Mouse (Mus musculus) heart, postnatal 25 days (tissue): Measurements from ENCODE around the gene Cited1. TPM values are rescaled to one million over a fixed set of nuclear protein-coding genes. Genes with fewer than 3 reads are reported as not detected.
"Not testable (repeated sequence)": the region's sequence is repeated elsewhere in the genome, so short reads cannot be mapped to it uniquely, and the experiment has no call there.

Experiments
- DNase-seq: peaks from one replicate; pipeline ENCODE4 v3.0.0; 2022; ENCODE audit warnings: low spot score
- intact Hi-C: fragments of 180-260 bp; cut with DNase I; formaldehyde crosslinking; loops from one replicate; pipeline ENCODE4 v1.15.1; 2025
- microRNA-seq: library from miRNA; unstranded; fragments of <30 nt; microRNA quantifications from one replicate; pipeline ENCODE4 v1.2.0, GENCODE M21; 2022
- total RNA-seq, 2 experiments: library from RNA; stranded (reverse); gene quantifications; 2 replicates each; pipeline ENCODE4 v1.2.3; 2021

The Cited1 gene
- total RNA-seq = 1 to 10 TPM; 2.3 to 3.3 TPM

DNA sequence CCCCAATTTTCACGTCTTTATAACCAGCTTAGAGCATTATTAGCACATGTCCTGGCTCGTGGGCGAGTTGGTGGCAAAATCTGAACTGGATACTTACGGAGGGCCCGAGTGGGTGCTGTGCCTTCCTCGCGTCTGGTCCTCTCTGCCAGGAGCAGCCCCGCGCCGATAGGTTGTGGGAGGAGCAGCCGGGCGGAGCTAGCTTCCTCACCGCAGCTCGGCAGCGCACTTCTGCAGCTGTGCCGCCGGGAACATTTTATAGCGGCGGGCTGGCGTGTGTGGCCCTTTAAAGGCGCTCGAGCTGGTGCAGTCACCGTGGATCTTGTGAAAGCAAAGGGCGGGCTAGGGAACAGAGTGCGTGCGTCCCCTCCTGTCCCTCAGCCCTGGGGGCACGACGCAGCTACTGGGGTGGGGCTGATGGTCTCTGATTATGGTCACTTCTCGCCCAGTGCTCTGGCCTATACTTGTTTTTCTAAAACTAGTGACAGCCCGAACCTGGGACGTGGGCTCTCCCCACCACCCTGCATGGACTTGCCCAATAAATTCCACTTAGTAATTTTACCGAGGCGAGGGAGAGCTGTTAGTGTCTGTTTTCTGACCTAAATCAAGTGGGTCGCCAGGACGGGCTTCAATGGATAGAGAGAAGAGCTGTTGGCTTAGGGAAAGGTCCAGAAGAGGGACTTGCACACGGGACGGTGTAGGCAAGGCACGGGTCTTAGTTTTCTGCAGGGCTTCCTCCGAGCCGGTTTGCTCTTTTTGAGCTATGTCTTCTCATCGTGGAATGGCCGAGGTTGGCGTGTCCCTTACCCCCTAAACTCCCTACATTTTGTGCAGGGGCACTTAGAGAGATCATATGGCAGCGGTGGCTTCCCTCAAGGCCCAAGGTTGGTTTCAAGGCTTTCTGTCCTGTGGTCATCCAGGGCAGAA is at the start of gene Cited1:
Cited1 (minus strand) TSS at position 245 of the 924 bp plus-strand sequence.
- intact Hi-C loops = no loop called here
- DNase-seq = peak; percentile 4

GRCm38 (mm10) chrX:102284889-102285288 is 32.9 kb upstream of the Cited1 start:
- intact Hi-C loops = no loop called here
- DNase-seq = no peak

- no peak for DNase-seq
- intact Hi-C loops = no loop called here
These were observed 10.8 kb upstream of the Cited1 start for GRCm38 (mm10) chrX:102262620-102263345.

GRCm38 (mm10) chrX:102259772-102260171 is 7.8 kb upstream of the Cited1 start:
- DNase-seq = no peak
- intact Hi-C loops = no loop called here

- intact Hi-C loops = no loop called here
- no peak for DNase-seq
These were observed 1.9 kb upstream of the Cited1 start for GRCm38 (mm10) chrX:102253892-102254291.

- intact Hi-C loops = no loop called here
- DNase-seq = no peak
These were observed 602 bp downstream of the Cited1 start for GRCm38 (mm10) chrX:102251221-102251936.

DNA sequence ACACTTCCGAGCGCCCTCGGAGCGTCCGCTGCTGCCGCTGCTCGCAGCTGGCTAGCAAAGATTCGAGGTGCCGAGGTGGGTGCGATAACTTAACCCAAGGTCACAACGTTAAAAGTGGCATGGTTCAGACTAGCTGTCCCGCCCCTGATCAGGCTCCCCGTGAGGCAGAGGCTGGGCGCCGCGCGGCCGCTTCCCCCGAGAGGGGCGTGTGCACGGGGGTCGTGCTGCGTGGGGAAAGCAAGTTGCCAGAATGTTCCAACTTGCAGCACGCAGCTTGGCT is 1.1 kb downstream of the Cited1 start:
- intact Hi-C loops = no loop called here
- no peak for DNase-seq

- DNase-seq = no peak
- intact Hi-C loops = no loop called here
These were observed 1.7 kb downstream of the Cited1 start for GRCm38 (mm10) chrX:102250150-102250890.

DNA sequence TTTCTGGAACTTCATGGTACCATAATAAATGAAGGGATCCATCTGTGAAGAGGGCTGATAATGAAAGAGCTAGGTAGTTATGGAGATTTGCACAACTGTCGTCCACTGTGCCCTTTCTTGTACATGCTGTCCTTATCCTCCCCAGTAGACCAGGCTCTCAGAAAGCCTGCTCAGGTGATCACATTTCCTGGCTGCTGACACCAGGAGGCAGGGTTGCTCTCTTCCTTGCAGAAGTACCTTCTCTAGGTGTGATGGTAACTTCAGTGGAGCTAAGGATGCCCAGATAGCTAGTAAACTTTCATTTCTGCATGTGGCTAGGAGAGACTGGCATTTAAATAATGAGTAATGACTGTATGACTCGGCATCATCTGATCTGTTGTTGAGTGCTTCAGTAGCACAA is 7.6 kb downstream of the Cited1 start:
- no peak for DNase-seq
- intact Hi-C loops = loop anchor here (10.0 kb wide), 1 partner anchor 230 kb away; no protein-coding TSS in a partner anchor

DNA sequence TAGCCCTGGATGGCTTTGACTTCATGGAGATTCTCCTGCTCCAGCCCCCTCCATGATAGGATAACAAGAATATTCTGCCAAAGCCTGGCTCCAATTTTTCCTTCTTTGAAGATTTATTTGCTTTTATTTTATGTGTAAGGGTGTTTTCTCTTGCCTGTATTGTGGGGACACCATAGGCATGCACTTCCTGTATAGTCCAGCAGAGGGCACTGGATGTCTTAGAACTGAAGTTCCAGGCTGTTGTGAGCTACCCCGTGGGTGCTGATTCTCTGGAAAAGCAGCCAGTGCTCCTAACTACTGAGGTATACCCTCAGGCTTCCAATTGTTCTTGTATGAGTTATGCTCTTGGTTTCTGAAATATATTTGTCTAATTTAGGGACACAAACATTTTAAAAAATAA is 32.9 kb downstream of the Cited1 start:
- no peak for DNase-seq
- intact Hi-C loops = loop anchor here (2.0 kb wide), 1 partner anchor 260 kb away; no protein-coding TSS in a partner anchor

GRCm38 (mm10) chrX:102215356-102215755 is 36.6 kb downstream of the Cited1 start:
- DNase-seq, intact Hi-C loops: not testable (repeated sequence)

Small RNA genes lying within 50 kb of the gene (microRNA-seq; reads per million reads assigned to microRNA genes)
- not detected for gene Gm26318

Other genes starting within 250 kb of the Cited1 start
- 1 to 10 TPM; 1.4 to 1.8 TPM for gene Rtl5, start 180.9 kb downstream of the Cited1 start, total RNA-seq
- 10 to 100 TPM; 17.5 to 20.2 TPM for gene Pin4, start 132.7 kb downstream of the Cited1 start, total RNA-seq
- gene Ercc6l, start 95.1 kb downstream of the Cited1 start, total RNA-seq = under 1 TPM; 0.42 to 0.47 TPM
- 100 to 1,000 TPM; 601 to 672 TPM for gene Rps4x, start 62.8 kb downstream of the Cited1 start, total RNA-seq